Mouse (Mus musculus) lung, postnatal 36 days (tissue): ENCODE results near the gene Rnf167.

Experiments
- DNase-seq: peaks from one replicate; pipeline ENCODE4 v3.0.0; 2022; ENCODE audit warnings: mixed read lengths

Rnf167 gene

GRCm38 (mm10) chr11:70655571-70656455 is 8.8 kb downstream of the Rnf167 start:
- peak; percentile 54 for DNase-seq

GRCm38 (mm10) chr11:70656456-70656927 is 9.5 kb downstream of the Rnf167 start:
- DNase-seq = peak; percentile 45

DNA sequence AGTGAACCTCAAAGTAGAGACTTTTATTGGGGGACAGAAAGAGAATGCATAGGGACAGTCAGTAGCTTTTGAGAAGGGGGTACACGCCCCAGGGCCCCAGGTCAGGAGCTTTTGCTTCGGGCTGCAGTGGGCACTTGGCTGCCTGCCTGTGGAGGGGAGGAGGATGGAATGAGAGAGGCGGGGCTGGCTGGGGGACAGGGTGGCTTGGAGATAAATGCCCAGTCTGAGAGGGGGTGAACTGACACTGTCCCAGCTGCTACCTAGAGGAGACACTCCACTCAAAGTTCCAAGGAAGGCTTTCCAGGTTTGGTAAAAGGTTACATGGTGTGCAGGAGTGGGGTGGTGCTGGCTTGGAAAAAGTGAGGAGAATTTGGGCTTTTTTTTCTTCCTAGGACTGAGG is 9.9 kb downstream of the Rnf167 start, which contains the start of gene Eno3:
Gene Eno3 (plus strand): TSS at position 239 of the 400 bp plus-strand sequence.
- DNase-seq = no peak

DNA sequence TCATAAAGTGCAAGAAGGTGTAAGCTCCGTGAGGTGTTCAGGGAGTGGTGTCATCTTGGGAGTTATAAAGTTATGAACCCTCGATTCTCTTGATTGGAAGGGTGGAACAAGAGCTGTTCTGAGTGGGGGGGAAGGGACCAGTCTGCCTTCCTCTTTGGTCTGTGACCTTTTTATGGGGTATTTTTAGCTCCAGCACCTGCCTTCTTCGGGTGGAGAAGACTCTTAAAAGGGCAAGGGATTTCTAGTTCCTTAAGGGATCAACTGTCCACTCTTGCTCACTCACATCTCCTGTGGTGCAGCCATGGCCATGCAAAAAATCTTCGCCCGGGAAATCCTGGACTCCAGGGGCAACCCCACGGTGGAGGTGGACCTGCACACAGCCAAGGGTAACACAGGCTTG is 10.5 kb downstream of the Rnf167 start:
- DNase-seq = no peak

- no peak for DNase-seq
Observed at GRCm38 (mm10) chr11:70657991-70658390, 11.0 kb downstream of the Rnf167 start.

DNA sequence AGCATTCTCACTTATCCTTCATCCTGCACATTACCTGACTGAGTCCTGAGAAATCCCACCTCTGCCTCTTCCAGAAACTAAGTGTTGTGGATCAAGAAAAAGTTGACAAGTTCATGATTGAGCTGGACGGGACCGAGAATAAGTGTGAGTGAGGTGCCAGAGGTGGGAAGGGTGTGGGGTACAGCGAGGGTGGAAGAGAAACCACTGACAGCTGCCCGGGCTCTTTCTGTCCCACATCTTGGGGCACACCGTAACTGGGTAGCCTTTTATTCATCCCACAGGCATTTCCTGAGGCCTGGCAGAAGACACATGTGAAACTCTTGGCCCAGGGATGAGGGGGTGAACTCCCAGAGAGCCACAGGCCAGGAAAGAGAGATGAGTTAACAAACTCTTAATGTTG is 11.5 kb downstream of the Rnf167 start:
- DNase-seq = no peak

- no peak for DNase-seq
Observed at GRCm38 (mm10) chr11:70658942-70659341, 11.9 kb downstream of the Rnf167 start.

GRCm38 (mm10) chr11:70660571-70660970 is 13.5 kb downstream of the Rnf167 start:
- no peak for DNase-seq

GRCm38 (mm10) chr11:70663101-70663500 is 16.1 kb downstream of the Rnf167 start:
- no peak for DNase-seq

GRCm38 (mm10) chr11:70663957-70664356 is 16.9 kb downstream of the Rnf167 start:
- no peak for DNase-seq

- no peak for DNase-seq
Observed at GRCm38 (mm10) chr11:70664741-70665140, 17.7 kb downstream of the Rnf167 start.

DNA sequence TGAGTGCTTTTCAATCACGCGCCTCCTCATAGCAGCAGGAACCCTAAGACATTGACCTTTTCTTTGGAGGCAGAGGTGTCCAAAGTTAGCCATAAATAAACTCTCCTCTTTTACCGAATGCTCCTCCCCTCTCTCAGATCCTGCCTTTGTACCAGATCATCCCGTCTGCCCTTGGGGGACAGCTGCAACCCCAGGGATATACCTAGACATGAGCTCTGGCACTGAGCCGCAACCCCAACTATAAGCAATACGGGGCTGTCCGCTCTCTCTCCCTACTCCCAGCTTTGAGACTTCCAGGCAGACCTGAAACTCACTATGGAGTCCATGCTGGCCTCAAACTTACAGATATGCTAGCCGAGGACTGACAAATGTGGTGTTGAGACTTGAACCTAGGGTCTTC is 19.7 kb downstream of the Rnf167 start:
- no peak for DNase-seq

DNA sequence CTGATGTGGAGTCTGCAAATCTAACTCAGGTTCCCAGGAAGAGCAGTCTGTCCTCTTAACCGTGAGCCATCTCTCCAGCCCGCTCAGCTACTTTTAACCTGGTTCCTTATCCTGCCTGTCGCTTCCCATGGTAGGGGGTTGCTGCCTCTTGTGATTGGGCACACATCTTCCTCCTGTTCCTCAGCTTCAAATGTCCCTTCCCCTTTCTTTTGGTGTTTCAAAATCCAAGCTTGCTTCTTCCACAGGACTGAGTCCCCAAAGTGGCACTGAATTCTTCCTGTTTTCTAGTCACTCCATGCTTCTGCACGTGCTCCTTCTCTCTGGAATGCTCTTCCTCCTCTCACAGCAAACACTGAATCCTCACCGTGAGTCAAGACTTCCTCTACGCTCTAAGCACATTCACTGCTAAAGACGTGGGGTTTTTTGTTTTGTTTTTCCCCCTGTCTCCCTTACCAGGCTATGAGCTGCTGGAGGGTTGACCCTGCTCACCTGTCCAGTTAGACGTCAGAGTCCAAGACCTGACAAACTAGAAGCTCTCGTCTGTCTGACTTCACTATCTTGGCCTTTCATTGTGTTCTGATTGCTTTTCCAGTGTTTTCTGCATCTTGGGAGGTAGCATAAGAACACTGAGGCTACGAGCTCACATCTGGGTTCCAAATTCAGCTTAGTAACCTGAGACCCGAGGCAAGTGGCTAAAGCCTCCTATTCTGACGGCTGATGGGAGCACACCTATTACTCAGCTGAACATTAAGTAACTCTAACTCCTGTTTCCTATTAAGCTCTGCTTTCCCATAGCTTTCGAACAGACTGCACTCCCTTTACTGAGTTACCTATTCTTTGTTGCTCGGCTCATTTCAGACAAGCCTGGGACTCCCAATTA is 20.5 kb downstream of the Rnf167 start:
- peak; percentile 50 for DNase-seq

DNA sequence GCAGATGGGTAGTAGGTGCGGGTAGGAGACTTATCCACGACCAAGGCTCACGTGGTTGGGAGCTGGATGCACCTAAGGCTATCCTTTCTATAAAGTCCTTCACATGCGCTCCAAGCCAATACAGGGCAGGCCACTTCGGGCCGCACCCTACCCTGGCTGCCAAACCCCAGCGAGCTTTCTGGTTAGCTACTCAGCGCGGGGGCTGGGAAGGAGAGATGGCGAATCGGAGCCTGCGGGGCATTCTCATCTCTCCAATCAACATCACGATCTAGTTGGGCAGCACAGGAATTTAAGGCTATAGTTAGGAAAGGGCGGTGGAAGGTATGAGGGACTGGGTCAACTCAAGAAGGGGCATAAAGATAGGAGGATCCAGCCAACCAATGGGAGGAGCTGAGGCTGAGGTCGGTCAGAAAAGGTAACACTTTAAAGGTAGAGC is 21.3 kb downstream of the Rnf167 start:
- DNase-seq = no peak

GRCm38 (mm10) chr11:70668771-70669505 is 21.9 kb downstream of the Rnf167 start, which contains the start of gene Spag7:
TSS of gene Spag7 (minus strand) at chr11:70669416.
- DNase-seq = peak; percentile 100

DNA sequence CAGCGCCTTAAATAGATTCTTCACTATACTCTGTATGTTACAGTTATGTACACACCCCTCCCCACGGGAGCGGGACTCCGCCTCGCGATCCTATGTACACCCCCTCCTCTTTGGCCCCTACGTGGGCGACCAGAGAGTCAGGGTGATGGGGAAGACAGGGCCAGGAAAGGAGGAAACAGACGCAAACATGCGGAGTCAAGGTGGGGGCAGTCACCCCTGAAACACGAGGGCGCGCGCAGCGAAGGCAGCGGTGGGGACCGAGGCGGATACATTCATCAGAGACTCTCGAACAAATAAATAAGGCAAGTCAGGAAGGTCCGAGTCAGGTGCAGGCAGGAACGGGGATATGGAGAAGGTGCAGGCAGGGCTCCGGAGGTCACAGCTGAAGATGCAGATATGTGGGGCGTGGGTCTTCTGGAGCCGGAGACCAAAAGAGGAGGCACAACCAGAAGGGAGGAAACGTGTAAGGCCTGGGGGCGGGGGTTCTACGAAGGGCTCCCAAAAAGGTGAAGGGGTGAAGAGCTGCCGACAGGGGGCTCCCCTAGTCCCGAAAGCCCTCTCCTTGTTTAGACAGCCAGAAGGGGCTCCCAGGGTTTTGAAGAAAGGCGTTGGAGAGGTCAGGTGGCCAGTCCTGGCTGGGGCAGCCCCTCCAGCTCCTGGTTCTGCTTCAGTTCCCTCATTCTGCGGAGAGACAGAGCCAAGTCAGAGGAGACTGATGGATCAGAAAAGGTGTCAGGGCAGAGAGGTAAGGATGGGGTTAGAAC is 22.7 kb downstream of the Rnf167 start:
- DNase-seq = peak; percentile 89

DNA sequence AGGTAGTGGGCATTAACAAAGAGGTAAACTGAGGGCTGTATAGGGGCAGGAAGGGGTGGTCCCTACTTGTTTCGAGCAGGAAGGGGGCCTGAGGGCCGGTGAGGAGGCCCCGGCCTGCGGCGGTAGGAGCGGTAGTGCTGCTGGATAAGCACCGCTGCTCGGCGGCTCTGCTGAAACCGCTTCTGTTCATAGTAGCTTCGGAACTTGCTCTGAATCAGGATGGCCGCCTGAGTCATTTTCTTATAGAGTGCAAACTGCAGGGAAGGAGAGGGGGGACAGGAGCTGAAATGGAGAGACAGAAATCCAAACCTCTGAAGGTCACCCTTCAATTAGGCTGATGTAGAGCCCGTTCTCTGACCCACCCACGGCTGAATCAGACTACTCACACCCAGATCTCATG is 23.4 kb downstream of the Rnf167 start:
- no peak for DNase-seq

- DNase-seq = no peak
Observed at GRCm38 (mm10) chr11:70671333-70672047, 24.5 kb downstream of the Rnf167 start.

DNA sequence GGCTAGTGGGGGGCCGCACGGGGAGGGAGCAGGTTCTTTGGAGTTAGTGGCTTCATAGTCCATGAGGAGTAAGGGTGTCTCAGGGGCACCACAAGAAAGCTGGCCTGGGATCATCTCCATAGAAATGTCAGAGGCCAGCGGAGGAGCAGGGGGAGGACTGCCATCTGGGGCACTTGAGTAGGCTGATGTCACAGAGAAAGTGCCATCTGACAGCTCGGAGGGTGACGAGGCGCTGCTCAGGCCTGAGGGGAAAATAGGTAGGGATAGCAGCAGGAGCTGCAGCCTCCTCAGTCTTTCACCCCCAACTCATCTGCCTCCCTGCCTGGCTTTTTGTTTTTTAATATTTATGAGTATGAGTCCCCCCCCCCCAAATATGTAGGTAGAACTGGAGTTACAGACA is 27.0 kb downstream of the Rnf167 start:
- DNase-seq = no peak

DNA sequence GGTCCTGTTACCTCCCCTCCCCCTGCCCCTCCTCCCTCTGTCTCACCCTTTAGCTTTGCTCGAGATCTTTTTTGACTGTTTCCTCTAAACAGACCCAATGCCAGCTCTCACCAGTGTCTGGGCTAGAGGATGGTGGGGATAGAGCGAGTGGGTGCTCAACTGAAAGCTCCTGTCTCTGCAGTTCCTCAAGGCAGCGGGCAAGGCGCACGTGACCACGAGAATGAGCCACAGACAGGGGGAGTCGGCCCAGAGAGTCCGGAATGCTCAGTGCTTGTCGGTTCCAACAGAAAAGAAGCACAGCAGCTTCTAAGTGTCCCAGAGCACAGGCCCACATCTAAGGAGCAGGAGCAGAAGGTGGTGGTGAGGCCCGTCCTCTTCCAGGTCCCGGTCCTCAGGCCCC is 27.5 kb downstream of the Rnf167 start:
- no peak for DNase-seq

DNA sequence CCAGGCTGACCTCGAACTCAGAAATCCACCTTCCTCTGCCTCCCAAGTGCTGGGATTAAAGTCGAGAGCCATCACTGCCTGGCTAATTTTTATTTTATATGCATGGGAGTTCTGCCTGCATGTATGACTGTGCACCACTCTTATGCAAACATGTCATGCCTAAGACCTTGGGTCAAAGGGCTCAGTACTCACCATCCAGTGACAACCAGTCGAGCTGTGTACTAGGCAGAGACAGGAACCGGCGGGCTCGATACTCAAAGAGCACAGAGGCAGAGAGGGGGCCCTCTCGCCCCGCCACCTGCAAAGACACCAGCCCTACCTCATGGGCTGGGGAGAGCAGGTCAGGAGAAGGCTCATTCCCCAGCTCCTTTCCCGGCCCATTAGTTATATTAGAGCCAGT is 31.1 kb downstream of the Rnf167 start:
- no peak for DNase-seq
